In genomic region chr11:48862784-48863319, GRCm38 (mm10) we compare ENCODE assay signal across 15 mouse cellular contexts. TPM values are rescaled to one million over a fixed set of nuclear protein-coding genes. Genes with fewer than 3 reads are reported as not detected.
"Had no signal": no experiment of that assay in that cellular context is flagged by ENCODE, and none has a peak within 500 bp of the region (broad histone marks: within the 10 kb centered on the region; RNA-seq: fewer than 3 reads in every experiment).

No protein-coding gene starts in this region.

- H3K4me3 ChIP-seq: kidney, embryonic 15.5 days; limb, embryonic 13.5 days; liver, embryonic 12.5 days; midbrain, embryonic 13.5 days; myocyte; neural tube, embryonic 15.5 days had no signal

- H3K4me2 ChIP-seq: kidney, embryonic 15.5 days; limb, embryonic 13.5 days; liver, embryonic 12.5 days; midbrain, embryonic 13.5 days; neural tube, embryonic 15.5 days had no signal

- H3K9ac ChIP-seq: kidney, embryonic 15.5 days; limb, embryonic 13.5 days; liver, embryonic 12.5 days; midbrain, embryonic 13.5 days; neural tube, embryonic 15.5 days had no signal

- DNase-seq: kidney, adult 2 months; kidney, postnatal 14 days; left cerebral cortex, postnatal 4 days; lung, adult 18-20 months; right cerebral cortex, adult 18-20 months; right cerebral cortex, postnatal 25 days; thymus, postnatal 14 days had no signal

- ATAC-seq: liver, embryonic 12.5 days; midbrain, embryonic 13.5 days had no signal

- H3K27ac ChIP-seq: kidney, embryonic 15.5 days; limb, embryonic 13.5 days; liver, embryonic 12.5 days; midbrain, embryonic 13.5 days; neural tube, embryonic 15.5 days had no signal

- H3K36me3 ChIP-seq: limb, embryonic 13.5 days; midbrain, embryonic 13.5 days; neural tube, embryonic 15.5 days had no signal

- H3K9me3 ChIP-seq: kidney, embryonic 15.5 days; limb, embryonic 13.5 days; liver, embryonic 12.5 days; midbrain, embryonic 13.5 days; neural tube, embryonic 15.5 days had no signal

RNA-seq across cellular contexts. Expression of gene Trim7, which starts 36.9 kb away (rescaled TPM):
- polyA plus RNA-seq: liver, embryonic 12.5 days had no signal

RNA-seq across cellular contexts. Expression of gene Gm5431, which starts 39.2 kb away (rescaled TPM):
- total RNA-seq: megakaryocyte-erythroid progenitor cell, adult 5-6 weeks had no signal
- polyA plus RNA-seq: myocyte; neural tube, embryonic 11.5 days had no signal
